Mouse (Mus musculus): Measurements from ENCODE around the gene Kcnab2.

DNA sequence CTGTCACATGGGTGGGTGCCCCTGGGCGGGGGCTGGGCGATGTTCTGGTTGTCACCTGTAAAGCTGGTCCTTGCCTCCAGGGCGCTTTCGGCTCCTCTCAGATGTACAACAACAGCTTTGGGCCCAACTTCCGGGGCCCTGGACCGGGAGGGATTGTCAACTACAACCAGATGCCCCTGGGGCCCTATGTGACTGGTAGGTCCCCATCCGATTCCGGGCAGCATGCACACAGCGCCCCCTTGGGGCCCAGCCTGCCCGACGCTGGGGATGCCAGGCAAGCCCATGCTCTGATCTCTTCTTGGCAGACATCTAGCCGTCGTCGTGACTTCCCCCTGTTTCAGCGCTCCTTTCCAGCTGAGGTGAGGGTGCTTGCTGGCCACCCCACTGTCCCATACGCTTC lies 92.0 kb downstream of the Kcnab2 start:
- TF ChIP-seq CTCF (conservative IDR thresholded peaks at IDR 0.05; ENCODE audit: insufficient read depth, insufficient read length, low read depth, low read length) (no peak), POLR2A (IDR thresholded peaks at IDR 0.05; ENCODE audit: low read depth, low read length) (no peak)

All from kidney, adult 2 months (tissue).